Mouse (Mus musculus) embryonic facial prominence, embryonic 15.5 days (tissue): ENCODE results near the gene Usp33. TPM values are rescaled to one million over a fixed set of nuclear protein-coding genes. Genes with fewer than 3 reads are reported as not detected.
A peak's percentile ranks its signal among the peaks of the same experiment; 100 is the strongest.
"Not testable (repeated sequence)": the region's sequence is repeated elsewhere in the genome, so short reads cannot be mapped to it uniquely, and the experiment has no call there.

Source experiments
- ATAC-seq: fragments of 200-750 bp; cut with Nextera tagmentation; 2 replicates; pipeline ENCODE4 v1.8.0; 2017; ENCODE audit warnings: low read depth, moderate TSS enrichment; ENCODE audit not compliant: insufficient number of reproducible peaks, low FRiP score, low TSS enrichment
- H3K27ac ChIP-seq: fragments of 300-500 bp; sonication (generic); replicated peaks from 2 replicates; pipeline ENCODE4 v1.5.1; 2015; ENCODE audit warnings: mild to moderate bottlenecking, inconsistent platforms
- H3K27me3 ChIP-seq: fragments of 300-500 bp; sonication (generic); 2 replicates; pipeline ENCODE4 v1.6.1; 2015; ENCODE audit warnings: inconsistent platforms
- H3K36me3 ChIP-seq: fragments of 300-500 bp; sonication (generic); 2 replicates; pipeline ENCODE4 v1.6.1; 2015; ENCODE audit warnings: mild to moderate bottlenecking, inconsistent platforms
- H3K4me1 ChIP-seq: fragments of 300-500 bp; sonication (generic); 2 replicates; pipeline ENCODE4 v1.6.1; 2015; ENCODE audit warnings: inconsistent platforms
- H3K4me2 ChIP-seq: fragments of 300-500 bp; sonication (generic); replicated peaks from 2 replicates; pipeline ENCODE4 v1.6.1; 2015; ENCODE audit warnings: mild to moderate bottlenecking, inconsistent platforms
- H3K4me3 ChIP-seq: fragments of 300-500 bp; sonication (generic); replicated peaks from 2 replicates; pipeline ENCODE4 v1.5.1; 2015; ENCODE audit warnings: mild to moderate bottlenecking, inconsistent platforms
- H3K9ac ChIP-seq: fragments of 300-500 bp; sonication (generic); 2 replicates; pipeline ENCODE4 v1.6.1; 2015; ENCODE audit warnings: inconsistent platforms
- H3K9me3 ChIP-seq: fragments of 300-500 bp; sonication (generic); replicated peaks from 2 replicates; pipeline ENCODE4 v1.6.1; 2016; ENCODE audit warnings: inconsistent platforms
- WGBS: fragments of 180-500 bp; shearing (Covaris S2); methylation state at CpG from one replicate; pipeline ENCODE4 v1.1.7; 2015; 5-methylcytosine and 5-hydroxymethylcytosine counted together
- polyA plus RNA-seq: library from polyadenylated mRNA; unstranded; fragments of >200 nt; fragmentation: Nextera tagmentation; extraction: Ambion mirVana; gene quantifications from 2 replicates; pipeline ENCODE4 v1.2.1, GENCODE M21; 2015

The Usp33 gene
- polyA plus RNA-seq, 1 experiment from 2014 or later: 44.5 TPM

GRCm38 (mm10) chr3:152316447-152317173 is 29.7 kb upstream of the Usp33 start:
- 80% methylated on average over 9 of the region's 9 CpGs for WGBS
- not testable (repeated sequence) for H3K4me1 ChIP-seq

GRCm38 (mm10) chr3:152320972-152321645 is 25.2 kb upstream of the Usp33 start:
- Histone ChIP-seq H3K27me3 (no peaks in the 10 kb centered on the region), H3K4me1 (no peaks in the 10 kb centered on the region), H3K9me3 (no peaks in the 10 kb centered on the region), H3K9ac (no peak overlapping the region), H3K4me3 (no peak overlapping the region), H3K36me3 (peaks cover 15% of the 10 kb centered on the region), H3K4me2 (no peak overlapping the region), H3K27ac (no peak overlapping the region)
- ATAC-seq: no peak
- WGBS: 85% methylated on average over 10 of the region's 10 CpGs

More at GRCm38 (mm10) chr3:152316447-152317173, 29.7 kb upstream of the Usp33 start:
- not testable (repeated sequence) for H3K9me3 ChIP-seq, H3K9ac ChIP-seq, H3K27ac ChIP-seq, H3K27me3 ChIP-seq, ATAC-seq, H3K4me3 ChIP-seq, H3K4me2 ChIP-seq
- H3K36me3 ChIP-seq: peaks cover 16% of the 10 kb centered on the region

GRCm38 (mm10) chr3:152321765-152322547 is 24.3 kb upstream of the Usp33 start:
- 84% methylated on average over 8 of the region's 8 CpGs for WGBS
- ATAC-seq: no peak
- H3K27me3 ChIP-seq: no peaks in the 10 kb centered on the region

GRCm38 (mm10) chr3:152332104-152332503 is 14.2 kb upstream of the Usp33 start:
- Histone ChIP-seq H3K9me3 (no peaks in the 10 kb centered on the region), H3K27me3 (no peaks in the 10 kb centered on the region), H3K9ac (no peak overlapping the region), H3K4me3 (no peak overlapping the region), H3K4me1 (no peaks in the 10 kb centered on the region), H3K27ac (no peak overlapping the region), H3K36me3 (peaks cover 34% of the 10 kb centered on the region), H3K4me2 (no peak overlapping the region)
- ATAC-seq: no peak
- WGBS: 97% methylated on average over 6 of the region's 6 CpGs

More at GRCm38 (mm10) chr3:152321765-152322547, 24.3 kb upstream of the Usp33 start:
- Histone ChIP-seq H3K9ac (no peak overlapping the region), H3K27ac (no peak overlapping the region; the same call in 1 of the 2 replicates), H3K9me3 (no peaks in the 10 kb centered on the region), H3K4me1 (no peaks in the 10 kb centered on the region), H3K4me3 (no peak overlapping the region), H3K4me2 (no peak overlapping the region), H3K36me3 (peaks cover 15% of the 10 kb centered on the region)

- Histone ChIP-seq H3K9ac (no peak overlapping the region), H3K4me1 (no peaks in the 10 kb centered on the region), H3K9me3 (no peaks in the 10 kb centered on the region), H3K36me3 (peaks cover 40% of the 10 kb centered on the region), H3K4me2 (no peak overlapping the region), H3K27me3 (no peaks in the 10 kb centered on the region), H3K27ac (no peak overlapping the region), H3K4me3 (no peak overlapping the region)
- 89% methylated on average over 15 of the region's 15 CpGs for WGBS
- ATAC-seq: no peak
Observed at GRCm38 (mm10) chr3:152332545-152333300, 13.6 kb upstream of the Usp33 start.

- no peaks in the 10 kb centered on the region for H3K9me3 ChIP-seq
- WGBS: 88% methylated on average over 10 of the region's 10 CpGs
- 0 out of 2 replicates have a peak, but pooled peaks cover under 1% of the 10 kb centered on the region for H3K4me1 ChIP-seq
- peaks cover 40% of the 10 kb centered on the region for H3K36me3 ChIP-seq
- H3K4me2 ChIP-seq: no peak overlapping the region
- ATAC-seq: no peak
- no peak overlapping the region for H3K4me3 ChIP-seq
- H3K9ac ChIP-seq: no peak overlapping the region
- H3K27me3 ChIP-seq: no peaks in the 10 kb centered on the region
- no peak overlapping the region for H3K27ac ChIP-seq
Observed at GRCm38 (mm10) chr3:152333641-152334040, 12.6 kb upstream of the Usp33 start.

GRCm38 (mm10) chr3:152336085-152336484 is 10.2 kb upstream of the Usp33 start:
- Histone ChIP-seq H3K4me1 (0 out of 2 replicates have a peak, but pooled peaks cover 10% of the 10 kb centered on the region), H3K36me3 (peaks cover 40% of the 10 kb centered on the region), H3K4me3 (no peak overlapping the region), H3K9ac (no peak overlapping the region), H3K27ac (no peak overlapping the region), H3K27me3 (no peaks in the 10 kb centered on the region), H3K9me3 (no peaks in the 10 kb centered on the region), H3K4me2 (no peak overlapping the region)
- ATAC-seq: no peak
- 70% methylated on average over 8 of the region's 8 CpGs for whole genome bisulfite sequencing

GRCm38 (mm10) chr3:152339862-152340557 is 6.3 kb upstream of the Usp33 start, which contains the start of gene Miga1:
Gene Miga1 (minus strand): TSS chr3:152340407.
- H3K27ac ChIP-seq: peak within 1 kb of the TSS; percentile 48; the same call in 1 of the 2 replicates
- H3K9ac ChIP-seq: peak within 1 kb of the TSS; percentile 70
- WGBS: 2% methylated on average over 54 of the region's 54 CpGs
- H3K4me1 ChIP-seq: 0 out of 2 replicates have a peak, but pooled peaks cover 10% of the 10 kb centered on the region
- no peaks in the 10 kb centered on the region for H3K9me3 ChIP-seq
- H3K36me3 ChIP-seq: peaks cover 21% of the 10 kb centered on the region
- H3K4me2 ChIP-seq: peak within 1 kb of the TSS; percentile 59
- no peaks in the 10 kb centered on the region for H3K27me3 ChIP-seq
- ATAC-seq: peak; percentile 89
- peak within 1 kb of the TSS; percentile 88 for H3K4me3 ChIP-seq

- no peak overlapping the region for H3K27ac ChIP-seq
- no peaks in the 10 kb centered on the region for H3K36me3 ChIP-seq
- H3K9ac ChIP-seq: no peak overlapping the region
- no peaks in the 10 kb centered on the region for H3K9me3 ChIP-seq
- WGBS: 88% methylated on average over 15 of the region's 15 CpGs
- no peak overlapping the region for H3K4me3 ChIP-seq
- H3K4me2 ChIP-seq: no peak overlapping the region
- ATAC-seq: no peak
- peaks cover 16% of the 10 kb centered on the region for H3K4me1 ChIP-seq
- no peaks in the 10 kb centered on the region for H3K27me3 ChIP-seq
Observed at GRCm38 (mm10) chr3:152342961-152343517, 3.2 kb upstream of the Usp33 start.

- Histone ChIP-seq H3K27ac (peak overlapping the region; percentile 84), H3K4me3 (peak overlapping the region; percentile 62), H3K27me3 (no peaks in the 10 kb centered on the region), H3K4me2 (peak overlapping the region; percentile 48), H3K9ac (peak overlapping the region; percentile 77), H3K36me3 (no peaks in the 10 kb centered on the region), H3K9me3 (no peaks in the 10 kb centered on the region), H3K4me1 (peaks cover 18% of the 10 kb centered on the region)
- under 1% methylated on average over 33 of the region's 54 CpGs for WGBS
- no peak; the same call in 1 of the 2 replicates for ATAC-seq
Observed at GRCm38 (mm10) chr3:152346633-152347141, 409 bp downstream of the Usp33 start.
